Mouse (Mus musculus) intestine, postnatal 0 days (tissue): ENCODE measurements around the gene Kiz. TPM values are rescaled to one million over a fixed set of nuclear protein-coding genes. Genes with fewer than 3 reads are reported as not detected.

Experiments
- ATAC-seq: fragments of 200-750 bp; cut with Nextera tagmentation; 2 replicates; pipeline ENCODE4 v1.8.0; 2017; ENCODE audit warnings: mild to moderate bottlenecking, moderate TSS enrichment, moderate library complexity
- H3K27ac ChIP-seq: fragments of 300-500 bp; sonication (generic); 2 replicates; pipeline ENCODE4 v1.5.1; 2014; ENCODE audit warnings: mild to moderate bottlenecking, low read depth, low read length, moderate library complexity
- H3K27me3 ChIP-seq: fragments of 300-500 bp; sonication (generic); replicated peaks from 2 replicates; pipeline ENCODE4 v1.6.1; 2014; ENCODE audit warnings: low read length, mixed read lengths; ENCODE audit not compliant: control insufficient read depth, insufficient read depth
- H3K36me3 ChIP-seq: fragments of 300-500 bp; sonication (generic); 2 replicates; pipeline ENCODE4 v1.6.1; 2014; ENCODE audit warnings: mild to moderate bottlenecking, moderate library complexity; ENCODE audit not compliant: control insufficient read depth, insufficient read depth
- H3K4me1 ChIP-seq: fragments of 300-500 bp; sonication (generic); replicated peaks from 2 replicates; pipeline ENCODE4 v1.6.1; 2014; ENCODE audit warnings: antibody characterized with exemption, low read length, mixed read lengths; ENCODE audit not compliant: control insufficient read depth, insufficient read depth
- H3K4me2 ChIP-seq: fragments of 300-500 bp; sonication (generic); replicated peaks from 2 replicates; pipeline ENCODE4 v1.6.1; 2014; ENCODE audit warnings: low read depth, mild to moderate bottlenecking, moderate library complexity
- H3K4me3 ChIP-seq: fragments of 300-500 bp; sonication (generic); 2 replicates; pipeline ENCODE4 v1.5.1; 2014; ENCODE audit warnings: low read depth, low read length
- H3K9ac ChIP-seq: fragments of 300-500 bp; sonication (generic); 2 replicates; pipeline ENCODE4 v1.6.1; 2014; ENCODE audit warnings: mild to moderate bottlenecking, low read depth, low read length
- H3K9me3 ChIP-seq: fragments of 300-500 bp; sonication (generic); 2 replicates; pipeline ENCODE4 v1.6.1; 2016; ENCODE audit warnings: mixed run types; ENCODE audit not compliant: control insufficient read depth
- CTCF ChIP-seq: sonication (generic); IDR thresholded peaks from 2 replicates; pipeline ENCODE4 v1.5.1; 2016; ENCODE audit warnings: low read depth, mild to moderate bottlenecking, control low read depth, antibody characterized with exemption, moderate library complexity
- WGBS: fragments of 180-500 bp; shearing (Covaris S2); extraction: QIAGEN DNeasy Blood & Tissue Kit; methylation state at CpG from one replicate; pipeline ENCODE4 v1.1.7; 2014; 5-methylcytosine and 5-hydroxymethylcytosine counted together
- polyA plus RNA-seq: library from polyadenylated mRNA; unstranded; fragments of >200 nt; fragmentation: Nextera tagmentation; extraction: Ambion mirVana; gene quantifications from 2 replicates; pipeline ENCODE4 v1.2.1, GENCODE M21; 2015

Kiz gene
- polyA plus RNA-seq, 1 experiment from 2014 or later = 9.3 TPM

GRCm38 (mm10) chr2:147014101-147014886 is 158.6 kb downstream of the Kiz start:
- H3K4me3 ChIP-seq = peak overlapping the region; percentile 94
- peak overlapping the region; percentile 75 for H3K4me2 ChIP-seq
- no peak for ATAC-seq
- peak overlapping the region; percentile 99; the same call in 1 of the 2 replicates for H3K27ac ChIP-seq
- H3K9ac ChIP-seq = peak overlapping the region; percentile 91
- no peaks in the 10 kb centered on the region for H3K9me3 ChIP-seq
- H3K4me1 ChIP-seq = 0 out of 2 replicates have a peak, but pooled peaks cover 3% of the 10 kb centered on the region
- H3K27me3 ChIP-seq = no peaks in the 10 kb centered on the region
- TF ChIP-seq CTCF = no peak
- no peaks in the 10 kb centered on the region for H3K36me3 ChIP-seq
- WGBS = 21% methylated on average over 15 of the region's 15 CpGs

Other genes with a start within 250 kb of the Kiz start
- gene Xrn2, start 157.1 kb downstream of the Kiz start, polyA plus RNA-seq = 46.4 and 50.0 TPM in 2 replicates
- not detected in 2 replicates for gene Nkx2-4, start 229.6 kb downstream of the Kiz start, polyA plus RNA-seq